Mouse (Mus musculus) layer of hippocampus, adult 2 months (tissue): ENCODE measurements around the gene Rapgef5. TPM values are rescaled to one million over a fixed set of nuclear protein-coding genes. Genes with fewer than 3 reads are reported as not detected.

Source experiments
- DNase-seq, 2 experiments: peaks; one replicate each; pipeline ENCODE4 v3.0.0; 2022; ENCODE audit warnings: low spot score in 2 of 2
- H3K27ac ChIP-seq: fragments of 200-600 bp; 2 replicates; pipeline ENCODE4 v1.8.1; 2022
- H3K4me3 ChIP-seq: fragments of 200-600 bp; 2 replicates; pipeline ENCODE4 v1.8.1; 2022; ENCODE audit warnings: mild to moderate bottlenecking
- CTCF ChIP-seq: fragments of 200-600 bp; conservative IDR thresholded peaks from 2 replicates; pipeline ENCODE4 v1.8.1; 2022; ENCODE audit warnings: antibody characterized with exemption, mild to moderate bottlenecking, moderate library complexity
- total RNA-seq, 2 experiments: library from RNA; stranded (reverse); gene quantifications; 2 replicates each; pipeline ENCODE4 v1.2.3; 2021

Gene Rapgef5
- total RNA-seq, 2 experiments from 2014 or later: 202 to 211 TPM

- peak overlapping the region; percentile 64 for H3K27ac ChIP-seq
- no peak overlapping the region for H3K4me3 ChIP-seq
- no peak for TF ChIP-seq CTCF
- DNase-seq: no peak
Observed at GRCm38 (mm10) chr12:117727481-117728177, 211.3 kb downstream of the Rapgef5 start.

DNA sequence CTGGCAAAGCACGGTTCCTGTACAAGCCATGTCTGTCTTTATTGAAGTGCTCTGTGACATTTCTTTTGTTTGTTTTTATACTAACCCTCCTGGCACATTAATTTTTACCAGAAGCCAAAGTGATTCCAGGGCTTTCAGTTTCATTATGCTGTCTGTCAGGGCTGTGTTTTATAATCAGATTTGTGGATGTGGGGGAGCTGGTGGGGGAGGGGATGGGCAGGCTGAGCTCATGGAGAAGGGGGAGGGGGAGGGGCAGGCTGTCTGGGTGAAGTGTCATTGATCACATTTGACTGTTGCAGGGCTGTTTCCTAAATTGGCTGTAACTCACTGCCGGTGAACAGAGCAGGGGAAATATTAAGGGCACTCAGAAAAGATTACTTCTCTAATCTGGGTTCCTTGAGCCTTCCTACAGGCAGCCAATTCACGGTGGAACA lies 211.9 kb downstream of the Rapgef5 start:
- Histone ChIP-seq H3K4me3 (no peak overlapping the region), H3K27ac (peak overlapping the region; percentile 64)
- no peak for DNase-seq
- TF ChIP-seq CTCF: no peak

GRCm38 (mm10) chr12:117733611-117734010 lies 217.3 kb downstream of the Rapgef5 start:
- Histone ChIP-seq H3K4me3 (no peak overlapping the region), H3K27ac (no peak overlapping the region)
- TF ChIP-seq CTCF: no peak
- no peak for DNase-seq

- Histone ChIP-seq H3K27ac (no peak overlapping the region), H3K4me3 (no peak overlapping the region)
- TF ChIP-seq CTCF: no peak
- DNase-seq: no peak
Observed at GRCm38 (mm10) chr12:117736130-117736529, 219.9 kb downstream of the Rapgef5 start.

DNA sequence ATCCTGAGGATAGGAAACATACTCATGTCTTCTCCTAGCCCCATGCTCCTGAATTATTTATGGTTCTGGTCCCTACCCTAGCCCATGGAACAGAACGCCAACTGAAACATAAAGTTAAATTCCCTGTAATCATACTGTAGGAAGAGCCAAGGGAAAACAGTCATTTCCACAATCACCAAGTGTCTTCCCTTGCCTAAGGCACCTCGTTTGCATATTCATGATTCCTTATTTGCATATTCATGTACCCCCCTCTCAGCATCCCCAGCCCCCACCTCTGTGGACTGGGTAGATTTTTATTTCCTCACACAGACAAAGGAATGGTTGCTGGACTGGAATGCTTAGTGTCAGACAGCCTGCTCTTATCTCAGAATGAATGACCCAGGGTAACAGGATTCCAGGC lies 220.6 kb downstream of the Rapgef5 start:
- no peak for TF ChIP-seq CTCF
- no peak overlapping the region for H3K4me3 ChIP-seq
- no peak overlapping the region for H3K27ac ChIP-seq
- no peak for DNase-seq

GRCm38 (mm10) chr12:117737332-117738031 lies 221.2 kb downstream of the Rapgef5 start:
- Histone ChIP-seq H3K4me3 (no peak overlapping the region), H3K27ac (no peak overlapping the region)
- TF ChIP-seq CTCF: no peak
- DNase-seq: no peak

- no peak for DNase-seq
- TF ChIP-seq CTCF: no peak
- Histone ChIP-seq H3K4me3 (no peak overlapping the region), H3K27ac (0 out of 2 replicates have a peak overlapping the region, but pooled peaks have one; percentile 7)
Observed at GRCm38 (mm10) chr12:117742487-117742886, 226.2 kb downstream of the Rapgef5 start.

- no peak for DNase-seq
- Histone ChIP-seq H3K27ac (no peak overlapping the region), H3K4me3 (no peak overlapping the region)
- no peak for TF ChIP-seq CTCF
Observed at GRCm38 (mm10) chr12:117744580-117745483, 228.6 kb downstream of the Rapgef5 start.

GRCm38 (mm10) chr12:117746611-117747010 lies 230.3 kb downstream of the Rapgef5 start:
- Histone ChIP-seq H3K27ac (no peak overlapping the region), H3K4me3 (no peak overlapping the region)
- no peak for DNase-seq
- TF ChIP-seq CTCF: no peak

DNA sequence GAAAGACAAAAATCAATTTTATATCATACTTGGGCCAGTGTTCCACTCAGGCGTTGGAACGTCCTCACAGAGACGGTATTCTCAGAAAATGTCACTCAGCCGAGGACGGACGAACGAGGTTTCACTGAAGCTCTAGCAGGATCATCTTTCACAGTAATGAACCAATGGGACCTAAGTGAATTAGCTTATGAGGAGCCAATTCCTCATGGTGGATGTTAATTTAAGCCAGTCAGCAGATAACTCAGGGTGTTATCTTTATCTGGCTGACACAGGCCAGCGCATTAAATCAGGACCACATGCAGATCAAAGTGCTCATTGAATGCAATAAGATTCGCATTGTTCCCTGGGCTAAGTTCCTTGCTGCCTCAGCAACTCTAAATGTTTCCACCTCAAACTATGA lies 234.8 kb downstream of the Rapgef5 start:
- no peak for TF ChIP-seq CTCF
- peak overlapping the region; percentile 64 for H3K27ac ChIP-seq
- H3K4me3 ChIP-seq: no peak overlapping the region
- DNase-seq: no peak

DNA sequence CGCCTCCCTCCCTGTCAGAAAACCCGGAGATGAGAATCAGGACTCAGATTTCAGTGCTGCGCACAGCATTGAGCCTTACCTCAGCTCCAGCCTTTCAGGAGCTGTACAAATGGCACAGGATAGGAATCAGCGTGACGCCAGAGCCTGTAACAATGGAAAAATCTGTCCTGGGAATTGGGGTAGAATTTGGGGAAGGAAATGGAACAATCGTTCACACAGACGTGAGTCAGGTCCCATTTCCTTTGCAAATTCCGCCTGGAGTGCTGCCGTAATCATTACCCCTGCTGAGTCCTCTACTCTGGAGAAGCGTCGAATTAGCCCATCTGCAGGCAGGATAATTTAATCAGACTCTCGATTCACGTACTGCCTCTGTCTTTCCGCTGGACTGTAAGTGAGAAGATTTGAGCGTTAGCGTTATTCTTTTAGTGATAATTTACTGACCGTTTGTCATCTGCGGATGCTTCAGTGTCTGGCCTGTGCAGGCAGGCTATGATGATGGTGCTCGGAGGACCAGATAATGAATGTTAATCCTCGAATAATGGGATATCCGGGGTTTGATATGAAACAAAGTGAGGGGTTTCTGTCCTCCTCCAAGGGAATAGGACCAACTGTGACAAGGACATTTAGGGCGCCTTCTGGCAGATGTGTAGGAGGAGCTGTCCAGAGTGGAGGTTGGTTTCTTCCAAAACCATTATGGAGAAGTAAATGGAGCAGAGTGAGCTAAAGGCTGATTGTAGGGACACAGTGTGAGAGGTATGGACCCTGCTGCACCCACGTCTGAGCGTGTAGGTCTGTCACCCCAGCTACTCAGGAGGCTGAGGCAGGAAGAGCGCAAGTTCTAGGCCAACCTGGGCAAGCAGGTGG lies 235.5 kb downstream of the Rapgef5 start:
- TF ChIP-seq CTCF: no peak
- DNase-seq: no peak
- no peak overlapping the region for H3K4me3 ChIP-seq
- H3K27ac ChIP-seq: peak overlapping the region; percentile 64

GRCm38 (mm10) chr12:117756010-117756409 lies 239.7 kb downstream of the Rapgef5 start:
- peak overlapping the region; percentile 39; the same call in 1 of the 2 replicates for H3K27ac ChIP-seq
- no peak for DNase-seq
- no peak overlapping the region for H3K4me3 ChIP-seq
- peak; percentile 13 for TF ChIP-seq CTCF
